Mouse (Mus musculus) lung, embryonic 14.5 days (tissue): Measurements from ENCODE around the gene Man1b1. TPM values are rescaled to one million over a fixed set of nuclear protein-coding genes. Genes with fewer than 3 reads are reported as not detected.
A peak's percentile ranks its signal among the peaks of the same experiment; 100 is the strongest.

Experiments
- ATAC-seq: fragments of 200-750 bp; cut with Nextera tagmentation; 2 replicates; pipeline ENCODE4 v1.8.0; 2017; ENCODE audit warnings: mild to moderate bottlenecking, moderate TSS enrichment, moderate library complexity; ENCODE audit not compliant: insufficient read depth
- DNase-seq: peaks from one replicate; pipeline ENCODE4 v3.0.0-alpha.2; 2015
- H3K27ac ChIP-seq: fragments of 300-500 bp; sonication (generic); 2 replicates; pipeline ENCODE4 v1.5.1; 2014; ENCODE audit warnings: low read depth, mild to moderate bottlenecking, moderate library complexity
- H3K27me3 ChIP-seq: fragments of 300-500 bp; sonication (generic); 2 replicates; pipeline ENCODE4 v1.6.1; 2014; ENCODE audit warnings: low read length, control low read depth; ENCODE audit not compliant: insufficient read depth
- H3K36me3 ChIP-seq: fragments of 300-500 bp; sonication (generic); 2 replicates; pipeline ENCODE4 v1.6.1; 2014; ENCODE audit warnings: control low read depth; ENCODE audit not compliant: insufficient read depth
- H3K4me1 ChIP-seq: fragments of 300-500 bp; sonication (generic); 2 replicates; pipeline ENCODE4 v1.6.1; 2014; ENCODE audit warnings: antibody characterized with exemption, control low read depth; ENCODE audit not compliant: insufficient read depth
- H3K4me2 ChIP-seq: fragments of 300-500 bp; sonication (generic); 2 replicates; pipeline ENCODE4 v1.6.1; 2014; ENCODE audit warnings: mild to moderate bottlenecking
- H3K4me3 ChIP-seq: fragments of 300-500 bp; sonication (generic); 2 replicates; pipeline ENCODE4 v1.5.1; 2014; ENCODE audit warnings: low read depth, low read length
- H3K9ac ChIP-seq: fragments of 300-500 bp; sonication (generic); 2 replicates; pipeline ENCODE4 v1.6.1; 2014
- H3K9me3 ChIP-seq: fragments of 300-500 bp; sonication (generic); 2 replicates; pipeline ENCODE4 v1.6.1; 2016; ENCODE audit warnings: low read depth, low read length, control low read depth
- CTCF ChIP-seq: IDR thresholded peaks from 2 replicates; pipeline ENCODE4 v1.5.1; 2016; ENCODE audit warnings: antibody characterized with exemption, low read depth
- WGBS: fragments of 180-500 bp; shearing (Covaris S2); extraction: QIAGEN DNeasy Blood & Tissue Kit; methylation state at CpG from one replicate; pipeline ENCODE4 v1.1.7; 2014; 5-methylcytosine and 5-hydroxymethylcytosine counted together
- polyA plus RNA-seq: library from polyadenylated mRNA; unstranded; fragments of >200 nt; fragmentation: Nextera tagmentation; extraction: Ambion mirVana; gene quantifications from 2 replicates; pipeline ENCODE4 v1.2.1, GENCODE M21; 2014

The Man1b1 gene
- polyA plus RNA-seq, 1 experiment from 2014 or later: 70.9 TPM

DNA sequence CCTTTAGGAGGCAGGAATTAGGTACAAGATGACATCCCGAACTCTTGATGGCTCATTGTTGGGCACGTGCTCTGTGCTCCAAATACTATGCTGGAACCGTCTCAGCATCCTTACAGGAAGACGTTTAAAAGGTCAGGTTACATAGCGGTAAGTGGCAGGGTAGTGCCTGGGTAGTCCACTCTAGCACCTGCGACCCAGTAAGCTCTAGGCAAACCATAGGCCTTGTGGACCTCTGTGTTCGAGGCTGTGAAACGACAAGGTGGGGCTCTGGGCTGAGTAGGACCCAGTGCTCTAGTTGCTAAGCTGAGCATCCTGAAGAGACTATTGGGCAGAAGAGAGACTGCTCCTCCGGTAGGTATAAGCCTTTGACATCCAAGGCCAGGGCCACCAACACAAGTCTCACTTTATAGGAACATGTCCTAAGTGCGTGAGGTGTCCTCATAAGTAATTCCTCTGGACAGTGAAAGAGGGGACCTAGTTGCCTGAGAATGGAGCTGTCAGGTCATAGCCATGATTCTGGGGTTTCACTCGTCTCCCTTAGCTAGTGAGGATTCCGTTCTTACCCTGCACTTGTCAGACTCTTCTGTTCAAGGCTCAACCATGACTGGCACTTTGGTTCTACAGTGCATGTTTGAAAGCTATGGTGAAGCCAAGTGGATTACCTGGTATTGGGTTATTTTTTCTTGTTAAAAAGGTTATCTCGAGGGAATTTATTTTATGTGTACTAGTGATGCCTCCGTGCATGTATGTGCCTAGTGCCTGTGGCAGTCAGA lies 26.4 kb upstream of the Man1b1 start:
- no peak for TF ChIP-seq CTCF
- Histone ChIP-seq H3K9me3 (no peaks in the 10 kb centered on the region), H3K4me3 (peak overlapping the region; percentile 41), H3K4me2 (peak overlapping the region; percentile 74), H3K9ac (peak overlapping the region; percentile 47; the same call in 1 of the 2 replicates), H3K27me3 (peaks cover 22% of the 10 kb centered on the region), H3K36me3 (no peaks in the 10 kb centered on the region), H3K27ac (no peak overlapping the region), H3K4me1 (no peaks in the 10 kb centered on the region)
- no peak for DNase-seq
- no peak for ATAC-seq
- 45% methylated on average over 14 of the region's 14 CpGs for WGBS

- H3K27ac ChIP-seq: no peak overlapping the region
- 55% methylated on average over 10 of the region's 10 CpGs for WGBS
- ATAC-seq: no peak
- H3K4me1 ChIP-seq: no peaks in the 10 kb centered on the region
- no peaks in the 10 kb centered on the region for H3K36me3 ChIP-seq
- H3K27me3 ChIP-seq: peaks cover 48% of the 10 kb centered on the region
- no peaks in the 10 kb centered on the region for H3K9me3 ChIP-seq
- H3K4me2 ChIP-seq: no peak overlapping the region
- no peak overlapping the region for H3K9ac ChIP-seq
- no peak overlapping the region for H3K4me3 ChIP-seq
- DNase-seq: no peak
- TF ChIP-seq CTCF: no peak
Observed at GRCm38 (mm10) chr2:25310180-25310579, 22.0 kb upstream of the Man1b1 start.

- H3K9ac ChIP-seq: no peak overlapping the region
- no peak for TF ChIP-seq CTCF
- DNase-seq: no peak
- no peak for ATAC-seq
- no peak overlapping the region for H3K4me3 ChIP-seq
- H3K9me3 ChIP-seq: no peaks in the 10 kb centered on the region
- H3K27me3 ChIP-seq: peaks cover 41% of the 10 kb centered on the region
- no peaks in the 10 kb centered on the region for H3K36me3 ChIP-seq
- 2% methylated on average over 22 of the region's 22 CpGs for WGBS
- H3K27ac ChIP-seq: no peak overlapping the region
- no peaks in the 10 kb centered on the region for H3K4me1 ChIP-seq
- H3K4me2 ChIP-seq: no peak overlapping the region
Observed at GRCm38 (mm10) chr2:25310969-25311368, 21.2 kb upstream of the Man1b1 start.

- H3K9ac ChIP-seq: no peak overlapping the region
- no peak for ATAC-seq
- no peaks in the 10 kb centered on the region for H3K36me3 ChIP-seq
- H3K27ac ChIP-seq: no peak overlapping the region
- 7% methylated on average over 11 of the region's 11 CpGs for WGBS
- no peak for TF ChIP-seq CTCF
- no peaks in the 10 kb centered on the region for H3K9me3 ChIP-seq
- H3K27me3 ChIP-seq: peaks cover 36% of the 10 kb centered on the region
- H3K4me1 ChIP-seq: no peaks in the 10 kb centered on the region
- DNase-seq: no peak
- no peak overlapping the region for H3K4me2 ChIP-seq
- H3K4me3 ChIP-seq: no peak overlapping the region
Observed at GRCm38 (mm10) chr2:25311491-25311891, 20.6 kb upstream of the Man1b1 start.

- Histone ChIP-seq H3K36me3 (no peaks in the 10 kb centered on the region), H3K9ac (no peak overlapping the region), H3K4me1 (no peaks in the 10 kb centered on the region; the same call in 1 of the 2 replicates), H3K27me3 (peaks cover 28% of the 10 kb centered on the region), H3K9me3 (no peaks in the 10 kb centered on the region), H3K27ac (no peak overlapping the region), H3K4me3 (peak overlapping the region; percentile 24), H3K4me2 (peak overlapping the region; percentile 59)
- WGBS: 5% methylated on average over 31 of the region's 31 CpGs
- no peak for DNase-seq
- ATAC-seq: peak; percentile 21
- no peak for TF ChIP-seq CTCF
Observed at GRCm38 (mm10) chr2:25318119-25318966, 13.8 kb upstream of the Man1b1 start.

GRCm38 (mm10) chr2:25318971-25319773 lies 13.0 kb upstream of the Man1b1 start, which contains the start of gene Grin1:
Gene Grin1 (minus strand): TSS chr2:25319187.
- Histone ChIP-seq H3K27me3 (peaks cover 26% of the 10 kb centered on the region), H3K4me1 (no peaks in the 10 kb centered on the region; the same call in 1 of the 2 replicates), H3K36me3 (no peaks in the 10 kb centered on the region), H3K4me2 (peak within 1 kb of the TSS; percentile 59), H3K27ac (no peak within 1 kb of the TSS), H3K9ac (no peak within 1 kb of the TSS), H3K4me3 (peak within 1 kb of the TSS; percentile 24), H3K9me3 (no peaks in the 10 kb centered on the region)
- peak; percentile 69 for ATAC-seq
- DNase-seq: peak; percentile 90
- no peak for TF ChIP-seq CTCF
- 9% methylated on average over 58 of the region's 58 CpGs for WGBS
